ENCODE assay signal across 8 mouse cellular contexts in genomic region chr1:91366215-91367108, GRCm38 (mm10). TPM values are rescaled to one million over a fixed set of nuclear protein-coding genes. Genes with fewer than 3 reads are reported as not detected.
DNase-seq lines count a peak whose midpoint lies in the region; ATAC-seq lines count a peak whose summit lies in the region.

Gene Erfe, plus strand, starts transcription at chr1:91366430.

- no peaks in the 10 kb centered on the region for H3K9me3 ChIP-seq in liver, embryonic 16.5 days (replicated peaks; ENCODE audit: control insufficient read depth, low read length)
- peaks cover 5% of the 10 kb centered on the region for H3K9me3 ChIP-seq in neural tube, embryonic 13.5 days

- peak within 1 kb of the TSS; percentile 79 for H3K4me3 ChIP-seq in liver, embryonic 16.5 days (ENCODE audit: low read depth, low read length)
- peak within 1 kb of the TSS; percentile 36 for H3K4me3 ChIP-seq in neural tube, embryonic 13.5 days

- peak within 1 kb of the TSS; percentile 63 for H3K27ac ChIP-seq in liver, embryonic 16.5 days (ENCODE audit: low read length)
- H3K27ac ChIP-seq in neural tube, embryonic 13.5 days (replicated peaks): no peak within 1 kb of the TSS

- no peaks in the 10 kb centered on the region for H3K27me3 ChIP-seq in liver, embryonic 16.5 days (ENCODE audit: control insufficient read depth, insufficient read depth, low read depth, low read length)
- peaks cover 32% of the 10 kb centered on the region for H3K27me3 ChIP-seq in neural tube, embryonic 13.5 days

- H3K36me3 ChIP-seq in liver, embryonic 16.5 days (ENCODE audit: control insufficient read depth, insufficient read depth): peaks cover 6% of the 10 kb centered on the region; the same call in 1 of the 2 replicates
- peaks cover 17% of the 10 kb centered on the region for H3K36me3 ChIP-seq in neural tube, embryonic 13.5 days

- intact Hi-C loops in left cerebral cortex, postnatal 14 days (cut with DNase I): no loop called here

- WGBS in liver, embryonic 16.5 days (ENCODE audit: insufficient replicate concordance): under 1% methylated on average over 68 of the region's 68 CpGs
- 1% methylated on average over 62 of the region's 68 CpGs for WGBS in neural tube, embryonic 13.5 days

- peak; percentile 30 to 46 for DNase-seq in left cerebral cortex, postnatal 14 days (ENCODE audit: low spot score in 2 of 2)
- DNase-seq in left cerebral cortex, adult 8-10 months (ENCODE audit: low spot score in 2 of 2): no peak
- peak; percentile 83 for DNase-seq in embryo, embryonic 11 days
- peak; percentile 49 for DNase-seq in kidney, adult 11 months
- peak; percentile 45 to 48 for DNase-seq in thymus, adult 18-20 months

- peak within 1 kb of the TSS; percentile 95 for H3K4me2 ChIP-seq in liver, embryonic 16.5 days (ENCODE audit: low read depth, low read length)
- peak within 1 kb of the TSS; percentile 67 for H3K4me2 ChIP-seq in neural tube, embryonic 13.5 days

- H3K4me1 ChIP-seq in liver, embryonic 16.5 days (ENCODE audit: control insufficient read depth, low read depth, low read length): peaks cover 17% of the 10 kb centered on the region
- peaks cover 11% of the 10 kb centered on the region for H3K4me1 ChIP-seq in neural tube, embryonic 13.5 days (replicated peaks)

- peak; percentile 84 for ATAC-seq in granulocyte monocyte progenitor cell, adult 5-6 weeks (replicated peaks; ENCODE audit: poor library complexity, severe bottlenecking)
- ATAC-seq in liver, embryonic 16.5 days (ENCODE audit: low read depth): peak; percentile 90
- ATAC-seq in neural tube, embryonic 13.5 days (ENCODE audit: low read depth): peak; percentile 54; the same call in 1 of the 2 replicates

- peak within 1 kb of the TSS; percentile 88 for H3K9ac ChIP-seq in liver, embryonic 16.5 days (ENCODE audit: low read depth, low read length)
- H3K9ac ChIP-seq in neural tube, embryonic 13.5 days: peak within 1 kb of the TSS; percentile 57

RNA-seq across cellular contexts. Expression of gene Erfe, which starts in this region (rescaled TPM):
- total RNA-seq in left cerebral cortex, postnatal 14 days (2021): under 1 TPM; 0.15 to 0.34 TPM
- total RNA-seq in left cerebral cortex, adult 8-10 months (2022): under 1 TPM; 0.21 to 0.78 (median 0.53) TPM
- 0.24 TPM in 1 of 2 replicates, not detected in the other for total RNA-seq in granulocyte monocyte progenitor cell, adult 5-6 weeks (2014; fragmentation: Nextera tagmentation)
- 0.26 TPM in 1 of 2 replicates, not detected in the other for total RNA-seq in granulocyte monocyte progenitor cell, adult 5-6 weeks (2017)
- polyA plus RNA-seq in liver, embryonic 16.5 days (2015; fragmentation: Nextera tagmentation; extraction: Ambion mirVana): 2.5 and 3.9 TPM in 2 replicates
- polyA plus RNA-seq in neural tube, embryonic 13.5 days (2015; fragmentation: Nextera tagmentation; extraction: Ambion mirVana): 0.26 and 0.47 TPM in 2 replicates

Comparison
In these comparisons a context has a peak if more than half of its experiments do, and no peak if none do; other contexts are left out.
1. Peak in DNase-seq in left cerebral cortex, postnatal 14 days; RNA of the gene not detected or under 1 TPM.
2. Peak in ATAC-seq in granulocyte monocyte progenitor cell, adult 5-6 weeks; RNA of the gene not detected or under 1 TPM.
3. Peak in ATAC-seq, H3K4me3 ChIP-seq, H3K9ac ChIP-seq and H3K4me2 ChIP-seq in neural tube, embryonic 13.5 days; RNA of the gene not detected or under 1 TPM.
4. DNase-seq: peak in embryo, embryonic 11 days (single experiment), kidney, adult 11 months (single experiment) and thymus, adult 18-20 months (2 of 2); none in left cerebral cortex, adult 8-10 months (0 of 2).
5. Peak in every context shown above with its lines, with median percentiles within 50 percentile points of each other: ATAC-seq.